In the genomic region with DNA sequence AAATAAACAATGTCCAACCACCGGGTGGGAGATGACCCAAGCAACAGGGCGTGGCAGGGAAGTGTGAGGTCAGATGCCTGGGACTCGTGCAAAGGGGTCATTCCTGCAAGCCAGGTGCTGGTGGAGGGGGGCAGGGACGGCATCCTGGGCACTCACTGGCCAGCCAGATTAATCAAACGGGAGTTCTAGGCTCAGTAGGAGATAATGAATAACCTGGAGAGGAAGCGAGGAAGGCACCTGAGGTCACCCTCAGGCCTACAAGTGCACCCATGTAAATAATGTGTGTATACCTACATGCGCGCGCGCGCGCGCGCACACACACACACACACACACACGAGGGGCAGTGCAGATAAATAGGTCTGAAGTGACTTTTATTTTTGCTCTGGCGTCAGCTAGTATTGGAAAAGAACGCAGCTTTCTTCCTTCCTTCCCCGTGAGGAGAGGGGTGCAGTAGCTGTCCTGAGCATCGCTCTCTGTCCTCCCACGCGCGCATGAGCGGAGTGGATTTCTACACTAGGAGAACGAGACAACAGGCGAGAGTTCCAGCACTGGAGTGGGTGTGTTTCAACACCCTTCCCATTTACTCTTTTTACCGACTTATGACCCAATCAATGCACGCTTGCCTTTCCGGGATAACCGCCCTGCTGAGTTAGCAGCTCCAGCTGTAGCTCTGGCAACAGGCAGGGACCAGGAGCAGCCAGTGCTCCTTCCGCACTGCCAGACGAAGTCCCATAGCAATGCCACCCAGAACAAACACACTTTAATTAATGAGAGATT, we compare ENCODE assay signal across 8 mouse cellular contexts.
A peak's percentile ranks its signal among the peaks of the same experiment; 100 is the strongest.
DNase-seq lines count a peak whose midpoint lies in the region; ATAC-seq and TF ChIP-seq lines count a peak whose summit lies in the region.

No protein-coding gene starts in this region.

- H3K27me3 ChIP-seq in hindbrain, postnatal 0 days (ENCODE audit: insufficient read depth, low read length): no peaks in the 10 kb centered on the region

- no peak overlapping the region for H3K27ac ChIP-seq in hindbrain, postnatal 0 days
- H3K27ac ChIP-seq in left cerebral cortex, adult 2 months: 0 out of 2 replicates have a peak overlapping the region, but pooled peaks have one; percentile 6

- TF ChIP-seq CTCF in hindbrain, postnatal 0 days (IDR thresholded peaks at IDR 0.05; ENCODE audit: low read depth): no peak
- TF ChIP-seq CTCF in left cerebral cortex, adult 2 months (IDR thresholded peaks at IDR 0.05): no peak

- no peaks in the 10 kb centered on the region for H3K36me3 ChIP-seq in hindbrain, postnatal 0 days (ENCODE audit: insufficient read depth, low read length)

- no peaks in the 10 kb centered on the region for H3K9me3 ChIP-seq in hindbrain, postnatal 0 days (ENCODE audit: low read length)

- intact Hi-C loops in gastrocnemius, postnatal 14 days (cut with DNase I; ENCODE audit: low total_unique reads): no loop called here
- intact Hi-C loops in left cerebral cortex, adult 2 months (cut with DNase I): no loop called here

- H3K4me1 ChIP-seq in hindbrain, postnatal 0 days (ENCODE audit: insufficient read depth, low read length): no peaks in the 10 kb centered on the region

- no peak overlapping the region for H3K9ac ChIP-seq in hindbrain, postnatal 0 days (replicated peaks; ENCODE audit: low read length)

- peak; percentile 33 for DNase-seq in adrenal gland, postnatal 14 days
- no peak for DNase-seq in adrenal gland, adult 8-10 months
- peak; percentile 54 for DNase-seq in gastrocnemius, postnatal 14 days
- DNase-seq in hindbrain, postnatal 0 days (ENCODE audit: low spot score): peak; percentile 54
- DNase-seq in left cerebral cortex, adult 2 months (ENCODE audit: extremely low spot score in 1 of 2, low spot score in 2 of 2): peak; percentile 46 to 48
- peak; percentile 55 for DNase-seq in lung, postnatal 10 days
- peak; percentile 38 for DNase-seq in right cerebral cortex, postnatal 25 days
- no peak for DNase-seq in cerebellum, postnatal 4 days (ENCODE audit: low spot score in 2 of 2)

- peak; percentile 83 for ATAC-seq in hindbrain, postnatal 0 days

- 45% methylated on average over 31 of the region's 31 CpGs for WGBS in hindbrain, postnatal 0 days

- peak overlapping the region; percentile 18; the same call in 1 of the 2 replicates for H3K4me3 ChIP-seq in hindbrain, postnatal 0 days (ENCODE audit: low read length)
- peak overlapping the region; percentile 35 for H3K4me3 ChIP-seq in left cerebral cortex, adult 2 months

- peak overlapping the region; percentile 55 for H3K4me2 ChIP-seq in hindbrain, postnatal 0 days (ENCODE audit: low read depth, low read length)

Comparison
In these comparisons a context has a peak if more than half of its experiments do, and no peak if none do; other contexts are left out.
1. DNase-seq: peak in adrenal gland, postnatal 14 days (single experiment), gastrocnemius, postnatal 14 days (single experiment), hindbrain, postnatal 0 days (single experiment), left cerebral cortex, adult 2 months (2 of 2), lung, postnatal 10 days (single experiment) and right cerebral cortex, postnatal 25 days (single experiment); none in adrenal gland, adult 8-10 months (single experiment) and cerebellum, postnatal 4 days (0 of 2).